Mouse (Mus musculus) liver, adult 2 months (tissue): ENCODE results near the gene AL731706.2.

Source experiments
- CTCF ChIP-seq: fragments of 200-500 bp; IDR thresholded peaks from 2 replicates; pipeline ENCODE4 v1.5.1; 2011; ENCODE audit warnings: low read depth, low read length, control low read depth
- POLR2A ChIP-seq: fragments of 200-500 bp; IDR thresholded peaks from 2 replicates; pipeline ENCODE4 v1.6.1; 2011; ENCODE audit warnings: low read length, control low read depth; ENCODE audit not compliant: insufficient read depth; ENCODE audit errors: extremely low read depth

DNA sequence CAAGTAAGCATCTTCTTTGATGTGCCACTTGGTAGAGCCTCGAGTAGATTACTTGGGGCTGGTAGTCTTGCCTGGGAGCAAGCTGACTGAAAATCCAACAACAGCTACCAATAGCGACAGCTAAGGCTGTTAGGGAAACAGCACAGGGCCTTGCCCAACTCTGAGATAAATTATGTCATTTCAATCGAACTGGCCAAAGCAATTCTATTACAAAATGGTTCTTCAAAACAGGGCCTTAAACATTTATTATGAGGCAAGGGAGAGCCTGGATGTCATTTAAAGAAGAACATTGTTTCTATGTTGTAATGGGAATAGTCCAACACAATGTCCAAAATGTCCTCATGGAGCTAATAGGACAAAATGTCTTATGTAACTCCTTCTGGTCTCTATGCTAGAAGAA lies 35.1 kb downstream of the AL731706.2 start:
- TF ChIP-seq CTCF (no peak), POLR2A (no peak)
